Mouse (Mus musculus) retina, postnatal 7 days (tissue): ENCODE data around the gene Usp35.

Experiments
- DNase-seq: peaks from one replicate; pipeline ENCODE4 v3.0.0-alpha.2; 2012; ENCODE audit warnings: low read depth, low spot score

Gene Usp35

DNA sequence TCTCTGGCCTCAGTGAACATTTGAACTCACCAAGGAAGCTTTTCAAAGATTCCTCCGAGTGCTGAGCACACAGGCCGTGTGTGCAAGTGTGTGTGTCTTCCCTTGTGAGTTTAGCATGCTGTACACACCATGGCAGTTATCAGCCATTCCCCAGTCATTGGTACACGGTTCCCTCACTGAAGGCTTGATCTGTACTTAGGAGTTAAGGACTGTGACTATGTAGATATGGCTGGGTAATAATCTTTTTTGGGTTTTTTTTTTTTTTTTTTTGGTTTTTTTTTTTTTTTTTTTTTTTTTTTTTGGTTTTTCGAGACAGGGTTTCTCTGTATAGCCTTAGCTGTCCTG is 15.0 kb upstream of the Usp35 start:
- DNase-seq = no peak

DNA sequence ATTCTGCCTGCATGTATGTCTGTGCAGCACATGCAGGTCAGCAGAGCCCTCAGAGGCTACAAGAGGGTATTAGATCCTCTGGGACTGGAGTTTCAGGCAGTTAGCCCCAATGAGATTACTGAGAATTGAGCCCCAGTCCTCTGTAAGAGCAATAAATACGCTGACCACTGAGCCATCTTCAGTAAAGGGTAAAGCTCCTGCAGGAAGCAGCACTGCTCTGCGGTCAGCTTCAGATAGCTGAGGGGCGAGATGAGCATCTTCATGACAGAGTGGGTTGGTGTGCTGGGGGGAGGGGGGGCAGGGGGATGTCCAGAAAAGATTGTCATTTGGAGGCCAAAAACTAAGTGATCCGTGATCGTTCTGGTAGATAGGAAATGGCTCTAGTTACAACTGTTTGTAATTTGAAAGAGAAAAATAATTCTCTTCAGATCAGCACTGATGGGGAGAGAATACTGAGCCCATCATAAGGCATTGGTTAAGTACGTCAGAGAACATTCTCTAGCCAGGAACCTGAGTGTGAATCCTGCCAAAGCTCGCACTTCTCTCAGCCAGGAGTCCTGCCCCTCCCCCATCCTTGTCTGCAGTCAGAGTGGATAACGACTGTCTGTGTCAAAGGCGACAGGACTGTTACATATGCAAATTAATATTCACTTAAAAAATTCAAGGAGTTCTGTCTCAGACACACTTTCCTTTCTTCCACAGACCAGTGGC is 14.4 kb upstream of the Usp35 start:
- no peak for DNase-seq

DNA sequence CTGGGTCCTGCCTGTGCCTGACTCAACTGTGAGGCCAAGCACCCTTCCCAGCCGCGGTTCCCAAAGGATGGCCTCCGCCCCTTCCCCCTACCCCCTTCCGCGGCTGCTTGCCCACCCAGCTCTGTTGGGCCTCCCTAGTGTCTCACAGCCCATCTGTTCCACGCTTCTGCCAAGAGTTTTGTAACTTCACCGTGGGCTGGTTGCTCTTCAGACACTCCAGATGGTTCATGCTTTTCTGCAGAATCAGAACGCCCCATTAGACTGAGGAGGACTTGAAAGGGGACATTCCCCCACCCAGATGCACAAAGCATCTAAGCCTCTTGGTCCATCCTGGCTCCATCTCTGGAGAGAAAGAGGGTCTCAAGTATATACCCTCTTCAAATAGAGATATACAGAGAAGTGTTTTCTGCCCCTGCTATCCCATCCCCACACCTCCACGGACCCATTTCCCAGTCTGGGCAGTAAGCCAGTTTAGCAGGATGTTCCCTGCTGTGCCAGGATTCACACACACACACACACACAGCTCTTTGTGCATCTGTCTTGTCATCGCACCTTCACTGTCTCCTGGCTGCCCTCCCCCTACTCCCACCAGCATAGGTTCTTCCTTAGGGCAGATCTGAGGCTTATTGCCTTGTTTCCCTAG is 13.5 kb upstream of the Usp35 start:
- DNase-seq = no peak

DNA sequence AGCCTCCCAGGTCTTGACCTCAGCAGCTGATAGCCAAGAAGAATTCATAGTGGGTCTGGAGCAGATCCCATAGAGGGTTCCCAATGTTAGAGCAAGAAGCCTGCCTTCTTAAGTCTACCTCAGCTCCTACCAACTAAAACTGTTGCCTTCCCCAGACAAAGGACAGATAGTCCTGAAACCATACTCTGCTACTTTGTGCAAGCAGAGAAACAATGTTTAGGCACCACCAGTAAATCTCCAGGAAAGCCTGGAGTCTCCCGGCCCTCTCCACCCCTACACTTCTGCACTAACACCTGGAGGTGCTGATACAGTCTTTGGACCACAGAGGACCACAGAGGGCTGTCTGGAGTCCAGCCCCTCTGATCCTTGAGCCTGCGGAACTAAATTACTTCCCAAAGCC is 12.8 kb upstream of the Usp35 start:
- no peak for DNase-seq

DNA sequence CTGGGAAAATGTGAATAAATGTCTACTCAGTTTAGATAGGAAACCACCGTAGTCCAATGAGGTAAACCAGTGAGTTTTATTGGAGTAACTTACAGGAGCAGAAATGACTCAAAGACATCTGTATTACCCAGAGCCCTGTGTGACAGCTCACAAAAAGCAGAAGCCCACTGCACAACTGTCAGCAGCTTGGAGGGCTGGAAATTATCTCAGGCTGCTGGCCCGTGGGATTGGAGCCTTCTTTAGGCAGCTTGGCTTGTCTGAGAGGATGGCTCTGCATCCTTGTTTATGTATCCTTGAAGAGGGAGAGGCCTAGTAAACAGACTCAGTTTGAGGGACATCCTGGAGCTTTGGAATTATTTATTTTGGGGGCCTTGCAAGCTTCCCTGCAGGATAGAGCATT is 11.1 kb upstream of the Usp35 start:
- DNase-seq = no peak

DNA sequence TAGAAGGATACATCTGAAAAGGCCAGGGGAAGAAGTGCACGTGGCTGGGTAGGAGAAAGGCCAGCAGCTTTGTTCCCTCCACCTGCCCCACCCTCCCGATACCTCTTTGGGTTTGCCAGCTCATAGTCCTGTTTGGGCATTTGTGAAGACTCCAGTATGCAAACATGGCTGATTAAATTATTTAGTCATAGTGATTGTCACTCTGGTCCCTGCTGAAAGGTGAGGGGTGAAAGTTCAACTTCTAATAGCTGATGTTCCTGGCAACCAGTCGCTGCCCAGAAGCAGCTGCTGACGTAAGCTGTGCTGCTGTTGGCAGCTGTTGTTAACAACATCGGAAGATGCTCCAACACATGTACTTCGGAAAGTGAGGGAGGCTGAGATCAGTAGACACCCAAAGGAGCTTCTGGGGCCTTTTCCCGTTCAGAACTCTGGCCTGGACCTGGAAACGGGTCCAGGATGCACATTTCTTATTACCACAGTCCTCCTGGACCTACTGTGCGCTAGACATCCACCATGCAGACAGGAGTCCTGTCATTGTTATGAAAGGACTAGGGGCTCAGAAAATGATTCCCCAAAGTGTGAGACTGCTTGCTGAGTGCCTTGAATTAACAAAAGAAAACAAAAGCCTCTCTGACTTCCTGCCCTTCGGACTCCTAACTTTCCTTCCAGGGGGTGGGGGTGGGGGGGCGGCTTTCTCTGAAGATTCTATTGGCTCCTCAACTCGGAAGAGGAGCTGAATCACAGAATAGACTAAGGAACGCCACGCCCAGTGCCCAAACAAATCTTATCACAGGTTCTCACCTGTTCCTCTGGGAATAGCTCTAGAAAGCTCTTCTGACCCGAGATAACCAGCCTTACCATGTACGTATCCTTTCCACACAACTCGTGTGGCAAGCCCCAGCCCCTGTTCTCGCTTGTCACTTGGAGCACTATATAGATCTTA is 9.4 kb upstream of the Usp35 start:
- DNase-seq = no peak

DNA sequence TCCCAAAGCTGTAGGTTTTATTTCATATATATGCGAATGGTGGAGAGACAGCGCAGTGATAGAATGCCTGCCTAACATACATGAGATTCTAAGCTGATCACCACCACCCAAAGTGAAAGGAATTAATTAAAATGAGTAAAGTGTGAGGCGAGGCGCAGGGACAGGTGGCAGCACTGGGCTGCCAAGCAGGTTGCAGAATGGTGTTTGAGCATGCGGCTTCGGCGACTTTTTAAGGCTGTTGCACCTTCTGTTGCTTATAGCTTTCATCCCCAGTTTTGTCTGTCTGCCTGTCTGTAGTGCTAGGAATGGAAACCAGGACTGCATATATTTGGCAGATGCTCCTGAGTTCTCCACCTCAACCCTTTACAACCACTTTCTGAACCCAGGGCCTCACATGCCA is 7.8 kb upstream of the Usp35 start:
- DNase-seq = no peak

DNA sequence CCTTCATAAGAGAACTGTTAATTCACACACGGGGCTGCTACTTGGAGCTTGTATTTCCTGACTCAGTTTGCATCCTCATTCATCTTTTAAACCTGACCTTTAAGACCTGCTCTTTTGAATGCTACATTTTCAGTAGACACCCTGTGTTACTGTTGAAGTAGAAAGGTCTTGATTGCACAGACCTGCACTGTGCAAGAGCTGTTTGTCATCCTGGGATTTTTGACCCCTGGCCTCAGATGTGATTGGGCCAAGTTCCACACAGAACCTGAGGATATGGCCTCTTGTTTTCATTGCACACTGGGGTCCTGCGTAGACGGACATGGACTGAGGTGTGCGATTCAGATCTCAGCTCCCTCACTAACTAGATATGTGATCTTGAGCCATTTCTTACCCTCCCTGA is 6.8 kb upstream of the Usp35 start:
- DNase-seq = no peak

DNA sequence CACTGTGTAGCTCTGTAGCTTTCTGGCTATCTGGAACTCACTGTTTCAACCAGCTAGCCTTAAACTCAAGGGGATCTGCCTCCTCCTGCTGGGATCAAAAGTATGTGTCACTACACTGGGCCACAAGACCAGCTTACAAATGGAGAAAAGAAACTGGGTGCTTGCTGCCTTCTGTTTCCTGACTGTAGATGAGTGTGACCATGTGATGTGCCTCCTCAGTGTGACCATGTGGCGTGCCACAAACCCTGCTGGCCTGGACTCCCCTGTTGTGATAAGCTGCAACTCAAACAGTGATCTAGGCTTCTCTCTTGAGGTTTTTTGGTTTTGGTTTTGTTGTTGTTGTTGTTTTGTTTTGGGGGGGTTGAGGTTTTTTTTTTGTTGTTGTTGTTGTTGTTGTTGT is 4.9 kb upstream of the Usp35 start:
- DNase-seq = no peak

DNA sequence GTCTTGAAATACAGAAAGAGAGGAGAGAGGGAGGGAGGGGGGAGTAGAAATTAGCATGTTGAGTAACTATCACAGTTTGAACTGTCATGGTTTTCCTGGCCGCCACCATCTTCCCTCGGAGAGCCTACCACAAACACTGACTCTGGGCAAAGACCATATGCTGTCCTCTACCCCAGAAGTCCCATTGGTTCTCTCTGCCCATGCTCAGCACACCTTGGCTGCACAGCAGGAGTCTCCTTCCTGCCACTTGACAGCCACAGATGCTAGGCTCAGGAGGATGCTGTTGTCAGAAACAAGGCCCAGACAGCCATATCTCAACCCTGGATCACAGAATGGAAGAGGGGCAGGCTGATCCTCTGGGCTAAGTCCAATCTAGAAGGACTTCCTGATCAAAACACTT is 2.6 kb upstream of the Usp35 start:
- no peak for DNase-seq

DNA sequence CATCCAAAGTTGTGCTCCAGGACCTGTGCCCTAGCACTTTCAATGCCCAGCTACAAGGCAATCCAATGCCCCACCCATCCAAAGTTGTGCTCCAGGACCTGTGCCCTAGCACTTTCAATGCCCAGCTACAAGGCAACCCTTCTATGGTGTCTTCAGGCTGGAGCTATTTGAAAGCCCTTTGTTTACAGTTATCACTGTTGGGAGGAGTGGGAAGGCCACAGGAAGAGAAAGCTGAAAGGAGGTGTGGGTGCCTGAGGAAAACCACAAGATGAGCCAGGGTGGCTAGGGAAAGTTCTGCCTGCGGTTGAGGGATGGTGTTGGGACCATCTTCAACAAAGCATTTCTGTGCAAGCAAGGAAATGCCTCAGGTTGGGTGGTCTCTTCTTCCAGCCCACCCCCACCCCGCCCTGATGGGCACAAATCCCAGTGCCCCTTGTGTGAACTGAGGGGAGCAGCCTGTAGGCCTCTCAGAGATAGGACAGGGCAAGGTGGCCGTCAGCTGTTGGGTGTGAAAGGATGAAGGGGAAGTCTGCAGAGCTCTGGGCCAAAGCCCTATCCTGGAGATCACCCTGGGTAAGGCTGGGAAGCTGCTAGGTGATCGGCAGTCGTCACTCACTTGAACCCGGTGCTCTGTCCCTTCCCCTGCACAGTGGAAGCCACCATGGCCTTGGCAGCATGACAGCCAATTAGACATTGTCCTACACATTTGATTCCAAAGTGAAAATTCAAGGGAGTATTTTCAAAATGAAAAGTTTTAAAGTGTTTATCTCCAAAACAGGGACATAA is 1.5 kb upstream of the Usp35 start:
- DNase-seq = no peak

DNA sequence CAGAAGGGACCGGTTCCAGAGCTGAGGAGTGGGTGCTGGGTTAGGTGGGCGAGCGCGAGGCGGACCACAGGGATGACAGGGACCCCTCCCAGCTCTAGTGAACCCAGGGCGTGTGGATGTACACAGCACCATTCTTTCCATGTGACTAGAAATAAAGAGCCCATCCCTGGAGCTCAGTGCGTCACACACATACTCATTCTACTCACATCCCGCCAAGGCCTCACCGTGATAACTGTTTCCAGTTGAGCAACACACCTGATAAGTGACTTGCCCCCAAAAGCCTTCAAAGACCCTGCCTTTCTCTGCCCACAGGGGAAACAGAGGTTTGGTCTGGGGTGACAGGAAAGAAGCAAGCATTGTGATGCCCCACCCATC is 834 bp upstream of the Usp35 start:
- no peak for DNase-seq

DNA sequence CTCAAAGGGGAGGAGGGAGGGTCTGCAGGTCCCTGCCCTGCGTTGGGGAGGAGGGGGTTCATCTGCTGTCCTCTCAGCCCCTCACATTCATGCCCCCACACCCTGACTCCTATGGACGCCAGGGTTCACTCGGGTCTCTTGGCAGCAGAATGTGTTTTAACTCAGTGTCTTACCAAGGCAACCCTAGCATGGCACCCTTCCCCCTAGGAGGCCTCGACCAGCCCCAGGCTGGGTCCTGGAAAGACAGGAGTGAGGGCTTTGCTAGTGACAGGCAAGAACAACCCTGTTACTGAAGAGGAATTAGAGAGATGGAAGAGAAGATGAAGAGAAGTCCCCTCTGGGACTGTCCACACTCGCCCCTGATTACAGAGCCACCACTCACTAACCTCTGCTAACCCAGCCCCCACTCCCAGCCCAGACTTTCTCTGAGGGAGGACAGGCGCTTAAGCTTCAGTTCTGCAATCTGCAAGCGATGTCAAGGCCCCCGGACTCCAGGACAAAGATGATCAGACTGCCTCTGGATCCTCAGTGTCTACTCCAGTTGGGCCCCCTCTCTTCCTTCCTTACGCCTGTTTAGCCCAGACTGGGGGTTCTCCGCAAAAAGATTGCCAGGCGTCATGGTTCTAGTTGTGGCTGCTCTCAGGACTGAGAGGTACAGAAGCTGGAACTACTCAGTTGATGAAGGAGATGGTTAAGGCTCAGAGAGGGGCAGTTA is 732 bp downstream of the Usp35 start:
- no peak for DNase-seq

DNA sequence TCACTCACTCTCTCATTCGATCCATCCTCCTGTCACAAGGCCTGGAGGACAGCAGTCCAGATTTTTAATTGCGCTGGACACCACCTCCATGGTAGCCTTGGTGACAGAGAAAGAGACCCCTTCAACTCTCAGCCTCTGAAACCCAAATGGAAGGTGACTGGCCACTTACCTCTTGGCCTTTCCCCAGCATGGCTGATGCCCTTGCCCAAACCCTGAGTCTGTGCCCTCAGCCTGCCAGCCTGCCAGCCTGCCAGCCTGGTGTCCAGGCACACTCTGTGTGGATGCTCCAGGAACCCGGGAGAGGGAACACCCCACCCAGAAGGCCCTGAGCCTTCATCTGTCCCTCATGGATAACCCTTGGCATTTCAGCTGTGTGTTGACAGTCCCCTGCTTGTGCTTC is 2.1 kb downstream of the Usp35 start:
- DNase-seq = no peak

DNA sequence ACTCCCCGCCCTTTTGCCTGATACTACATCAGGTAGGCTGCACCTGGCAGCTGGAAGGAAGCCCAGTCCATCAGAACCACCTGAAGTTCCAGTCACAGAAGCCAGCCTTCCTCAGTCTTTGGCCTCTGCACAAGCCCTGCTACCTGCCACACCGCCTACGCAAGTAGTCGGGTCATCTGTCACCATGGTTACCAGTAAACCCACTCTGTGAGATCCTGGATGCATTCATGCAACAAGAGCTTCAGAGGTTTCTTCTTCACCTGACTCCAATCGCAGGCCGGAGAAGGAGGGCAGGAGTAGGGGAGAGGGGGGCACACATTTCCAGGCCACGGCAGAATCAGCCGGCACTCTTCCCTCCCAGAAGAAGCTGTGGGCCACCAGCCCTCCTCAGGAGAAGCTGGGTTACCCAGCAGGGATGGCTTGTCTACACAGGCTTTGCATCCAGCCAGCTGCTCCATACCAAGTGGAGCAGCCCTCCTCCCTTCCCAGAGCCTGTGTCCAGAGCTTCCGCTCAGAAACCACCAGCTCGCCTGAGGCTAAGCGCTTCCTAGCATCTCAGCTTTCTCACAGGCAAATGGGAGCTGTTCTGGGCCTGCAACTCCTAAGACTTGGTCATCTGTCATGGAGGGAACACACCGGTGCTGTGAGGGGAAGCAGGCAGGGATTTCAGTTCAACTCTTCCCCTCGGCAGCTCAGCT is 2.8 kb downstream of the Usp35 start:
- DNase-seq = no peak

DNA sequence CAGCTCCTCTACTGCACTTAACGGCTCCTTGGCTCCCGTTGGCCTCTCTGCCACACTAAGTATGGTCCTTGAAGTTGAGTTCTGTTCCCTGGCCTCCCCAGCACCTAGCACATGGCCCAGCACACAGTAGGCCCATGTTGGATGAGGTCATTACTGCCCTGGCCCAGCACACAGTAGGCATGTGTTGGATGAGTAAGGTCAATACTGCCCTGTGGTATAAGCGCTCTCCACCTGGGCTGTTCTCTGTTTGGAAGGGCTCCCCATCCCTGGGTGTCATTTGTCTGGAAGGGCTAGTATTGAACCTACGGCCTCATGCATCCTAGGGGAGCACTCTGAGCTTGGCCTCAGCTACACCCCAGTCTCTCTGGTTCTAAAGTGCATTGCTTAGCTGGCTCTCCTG is 4.4 kb downstream of the Usp35 start:
- DNase-seq = no peak

DNA sequence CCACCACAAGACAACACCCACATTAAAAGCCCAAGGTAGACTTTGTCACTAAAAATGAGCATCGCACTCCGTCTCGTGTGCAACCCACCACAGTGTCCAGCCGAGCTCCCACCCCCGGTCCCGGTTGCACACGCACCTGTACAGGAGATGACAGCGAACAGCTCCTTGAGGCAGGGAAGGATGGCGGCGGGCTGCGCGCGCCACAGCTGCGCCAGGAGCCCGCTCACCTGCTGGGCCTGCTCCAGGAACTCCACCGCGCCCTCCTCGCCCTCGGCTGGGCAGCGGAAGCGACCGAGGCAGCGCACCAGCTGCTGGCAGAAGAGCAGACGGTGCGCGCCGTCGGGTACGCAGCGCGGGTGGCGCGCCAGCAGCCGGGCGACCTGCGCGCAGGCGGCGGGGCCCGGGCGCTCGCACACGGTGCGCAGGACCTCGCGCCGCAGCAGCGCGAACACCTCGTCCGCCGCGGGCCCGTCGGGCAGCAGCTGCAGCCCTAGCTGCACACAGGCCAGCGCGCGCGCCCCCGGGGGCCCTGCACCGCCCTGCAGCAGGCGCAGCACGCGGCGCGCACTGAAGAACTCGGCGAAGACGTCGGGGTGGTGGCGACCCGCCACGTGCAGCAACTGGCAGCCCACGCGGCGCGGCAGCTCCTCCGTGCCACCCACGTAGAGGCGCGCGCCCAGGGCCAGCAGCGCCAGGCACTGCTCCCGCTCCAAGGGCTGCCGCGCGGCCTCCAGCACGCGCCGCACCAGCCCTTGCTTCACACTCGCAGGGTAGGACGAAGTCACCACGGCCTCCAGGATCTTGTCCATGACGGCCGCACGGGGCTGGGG is 6.4 kb downstream of the Usp35 start:
- no peak for DNase-seq

DNA sequence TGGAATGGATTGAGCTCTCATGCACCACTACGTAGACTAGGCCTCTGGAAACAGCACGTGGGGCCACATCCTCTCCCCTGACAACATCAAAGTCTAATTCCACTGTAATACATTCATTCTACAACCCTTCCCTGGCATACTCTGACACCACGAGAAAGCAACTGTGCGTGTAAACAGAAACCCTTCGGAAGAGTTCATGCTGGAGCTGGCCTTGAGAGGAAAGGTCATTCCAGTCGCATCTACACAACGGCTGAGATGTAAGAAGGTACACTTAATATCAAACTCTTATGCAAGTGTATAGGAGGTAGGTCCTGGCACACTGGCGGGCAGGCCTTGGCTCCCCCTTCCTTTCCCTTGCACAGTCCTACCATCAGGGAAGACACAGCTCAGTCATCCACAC is 7.5 kb downstream of the Usp35 start:
- no peak for DNase-seq

DNA sequence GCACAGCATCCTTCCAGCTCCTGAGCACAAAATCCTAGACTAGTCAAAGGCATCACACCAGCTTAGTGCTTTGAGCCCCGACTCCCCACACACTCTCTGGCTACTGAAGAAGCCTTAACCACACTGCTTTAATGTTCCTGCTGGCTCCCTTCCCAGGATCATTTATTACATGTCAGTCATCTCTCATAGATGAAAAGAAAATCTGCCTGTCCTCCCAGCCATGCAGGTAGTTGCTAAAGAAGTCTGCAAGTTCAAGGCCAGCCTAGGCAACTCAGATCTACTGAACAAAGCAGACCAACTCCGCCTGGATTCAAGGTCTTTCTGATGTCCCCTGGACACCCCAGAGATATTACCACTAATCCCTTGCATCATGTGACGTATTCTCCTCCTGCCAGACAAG is 14.1 kb downstream of the Usp35 start:
- DNase-seq = no peak

DNA sequence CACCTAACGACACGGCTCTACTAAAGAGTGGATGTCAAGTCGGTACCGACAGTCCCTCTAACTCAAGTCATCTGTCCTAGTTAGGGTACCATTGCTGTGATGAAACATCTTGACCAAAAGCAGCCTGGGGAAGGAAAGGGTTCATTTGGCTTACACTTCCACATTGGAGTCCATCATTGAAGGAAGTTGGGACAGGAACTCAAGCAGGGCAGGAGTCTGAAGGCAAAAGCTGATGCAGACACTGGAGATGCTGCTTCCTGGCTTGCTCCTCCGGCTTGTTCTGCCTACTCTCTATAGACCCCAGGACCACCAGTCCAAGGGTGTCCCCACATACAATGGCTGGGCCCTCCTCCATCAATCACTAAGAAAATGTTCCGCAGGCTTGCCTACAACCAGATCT is 16.2 kb downstream of the Usp35 start:
- no peak for DNase-seq
